Mouse (Mus musculus): ENCODE measurements at regions not wholly inside any gene's neighbourhood (a gene's known extent, or its start where the extent isn't known, plus 50 kb on each side); places are given as distances from the start of the nearest gene placed in this dataset.

DNA sequence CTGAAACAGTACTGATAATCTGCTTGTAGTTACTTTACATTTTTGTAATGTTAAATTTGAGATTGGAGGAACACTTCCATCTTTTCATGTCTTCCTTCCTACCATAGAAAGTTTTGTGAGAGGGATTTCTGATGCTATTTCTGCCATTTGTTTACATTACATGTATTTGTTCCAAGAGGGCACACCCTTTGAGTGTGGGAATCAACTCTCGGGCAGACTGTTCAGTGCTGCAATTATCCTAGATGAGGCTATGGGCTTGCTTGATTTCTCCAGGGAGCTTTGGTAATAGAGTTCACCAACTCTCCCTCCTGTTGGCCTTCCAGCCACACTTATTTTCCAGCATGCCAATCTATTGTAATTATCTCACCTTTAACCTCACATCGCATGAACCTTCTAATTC, 52.4 kb downstream of the Gm13691 start:
- no peaks in the 10 kb centered on the region for H3K36me3 ChIP-seq (ENCODE audit: control insufficient read depth, insufficient read depth, low read length)
- no peaks in the 10 kb centered on the region for H3K4me1 ChIP-seq (ENCODE audit: control insufficient read depth, insufficient read depth, low read length)
- no peak for TF ChIP-seq CTCF (IDR thresholded peaks at IDR 0.05; ENCODE audit: control insufficient read depth, insufficient read depth, insufficient replicate concordance, low read depth, low read length)
- H3K27me3 ChIP-seq (ENCODE audit: control insufficient read depth, insufficient read depth, low read length), result no peaks in the 10 kb centered on the region
- no peak overlapping the region for H3K27ac ChIP-seq (ENCODE audit: control insufficient read depth, insufficient read depth, low read depth, low read length)
- H3K4me3 ChIP-seq (ENCODE audit: control insufficient read depth, low read depth, low read length), result no peak overlapping the region

- H3K27me3 ChIP-seq (ENCODE audit: control insufficient read depth, insufficient read depth, low read length), result no peaks in the 10 kb centered on the region
- no peaks in the 10 kb centered on the region for H3K4me1 ChIP-seq (ENCODE audit: control insufficient read depth, insufficient read depth, low read length)
- H3K27ac ChIP-seq (ENCODE audit: control insufficient read depth, insufficient read depth, low read depth, low read length), result no peak overlapping the region
- H3K4me3 ChIP-seq (ENCODE audit: control insufficient read depth, low read depth, low read length), result no peak overlapping the region
- H3K36me3 ChIP-seq (ENCODE audit: control insufficient read depth, insufficient read depth, low read length), result no peaks in the 10 kb centered on the region
- TF ChIP-seq CTCF (IDR thresholded peaks at IDR 0.05; ENCODE audit: control insufficient read depth, insufficient read depth, insufficient replicate concordance, low read depth, low read length), result no peak
- no peak for TF ChIP-seq POLR2A (IDR thresholded peaks at IDR 0.05; ENCODE audit: control insufficient read depth, low read depth, low read length)
Observed at GRCm38 (mm10) chr2:84048398-84049140, 58.2 kb downstream of the Gm13691 start.

GRCm38 (mm10) chr2:84051883-84052331, 61.6 kb downstream of the Gm13691 start:
- Histone ChIP-seq H3K4me3 (ENCODE audit: control insufficient read depth, low read depth, low read length) (no peak overlapping the region), H3K27me3 (ENCODE audit: control insufficient read depth, insufficient read depth, low read length) (no peaks in the 10 kb centered on the region), H3K4me1 (ENCODE audit: control insufficient read depth, insufficient read depth, low read length) (no peaks in the 10 kb centered on the region), H3K27ac (ENCODE audit: control insufficient read depth, insufficient read depth, low read depth, low read length) (no peak overlapping the region), H3K36me3 (ENCODE audit: control insufficient read depth, insufficient read depth, low read length) (no peaks in the 10 kb centered on the region)
- TF ChIP-seq CTCF (IDR thresholded peaks at IDR 0.05; ENCODE audit: control insufficient read depth, insufficient read depth, insufficient replicate concordance, low read depth, low read length), result no peak
- TF ChIP-seq POLR2A (IDR thresholded peaks at IDR 0.05; ENCODE audit: control insufficient read depth, low read depth, low read length), result no peak

- Histone ChIP-seq H3K27me3 (ENCODE audit: control insufficient read depth, insufficient read depth, low read length) (no peaks in the 10 kb centered on the region), H3K4me3 (ENCODE audit: control insufficient read depth, low read depth, low read length) (no peak overlapping the region), H3K4me1 (ENCODE audit: control insufficient read depth, insufficient read depth, low read length) (no peaks in the 10 kb centered on the region), H3K36me3 (ENCODE audit: control insufficient read depth, insufficient read depth, low read length) (no peaks in the 10 kb centered on the region), H3K27ac (ENCODE audit: control insufficient read depth, insufficient read depth, low read depth, low read length) (no peak overlapping the region)
- TF ChIP-seq POLR2A (IDR thresholded peaks at IDR 0.05; ENCODE audit: control insufficient read depth, low read depth, low read length), result no peak
- no peak for TF ChIP-seq CTCF (IDR thresholded peaks at IDR 0.05; ENCODE audit: control insufficient read depth, insufficient read depth, insufficient replicate concordance, low read depth, low read length)
Observed at GRCm38 (mm10) chr2:84059246-84059645, 68.9 kb downstream of the Gm13691 start.

DNA sequence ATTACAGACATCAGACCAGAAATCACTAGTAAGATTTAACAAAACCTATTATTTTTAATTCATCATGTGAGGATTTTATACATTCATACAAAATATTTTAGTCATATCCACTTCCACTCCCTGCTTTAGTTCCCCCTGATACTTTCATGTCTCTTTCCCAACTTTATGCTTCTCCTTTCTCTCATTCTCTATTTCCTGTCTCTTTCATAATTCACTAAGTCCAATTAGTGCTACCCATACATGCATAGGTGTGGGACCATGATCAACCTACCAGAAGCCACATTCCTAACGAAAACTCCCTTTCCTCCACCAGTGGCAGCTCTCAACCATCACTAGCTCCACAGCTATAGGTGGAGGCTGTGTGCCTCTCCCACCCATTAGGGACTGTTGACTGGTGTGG, 70.9 kb downstream of the Gm13691 start:
- no peaks in the 10 kb centered on the region for H3K4me1 ChIP-seq (ENCODE audit: control insufficient read depth, insufficient read depth, low read length)
- no peaks in the 10 kb centered on the region for H3K36me3 ChIP-seq (ENCODE audit: control insufficient read depth, insufficient read depth, low read length)
- no peaks in the 10 kb centered on the region for H3K27me3 ChIP-seq (ENCODE audit: control insufficient read depth, insufficient read depth, low read length)
- TF ChIP-seq POLR2A (IDR thresholded peaks at IDR 0.05; ENCODE audit: control insufficient read depth, low read depth, low read length), result no peak
- TF ChIP-seq CTCF (IDR thresholded peaks at IDR 0.05; ENCODE audit: control insufficient read depth, insufficient read depth, insufficient replicate concordance, low read depth, low read length), result no peak
- H3K4me3 ChIP-seq (ENCODE audit: control insufficient read depth, low read depth, low read length), result no peak overlapping the region
- H3K27ac ChIP-seq (ENCODE audit: control insufficient read depth, insufficient read depth, low read depth, low read length), result no peak overlapping the region

DNA sequence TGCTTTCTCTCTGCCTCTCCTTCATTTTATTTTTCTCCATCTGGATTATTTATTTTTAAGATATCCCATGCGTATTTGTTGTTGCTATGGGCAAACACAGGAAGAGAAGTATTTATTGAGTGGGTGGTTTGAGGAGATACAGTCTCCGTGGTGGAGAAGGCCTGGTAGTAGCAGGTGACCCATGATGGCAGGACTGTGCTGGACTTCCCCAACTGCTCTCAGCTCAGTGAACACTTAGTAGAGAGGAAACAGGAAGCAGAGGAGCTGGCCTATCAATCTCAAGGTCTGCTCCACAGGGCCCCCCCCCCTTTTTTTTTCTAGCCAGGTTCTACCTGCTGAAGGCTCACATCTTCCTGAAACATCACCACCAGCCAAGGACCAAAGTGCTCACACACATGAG, 74.0 kb downstream of the Gm13691 start:
- Histone ChIP-seq H3K27ac (ENCODE audit: control insufficient read depth, insufficient read depth, low read depth, low read length) (no peak overlapping the region), H3K36me3 (ENCODE audit: control insufficient read depth, insufficient read depth, low read length) (no peaks in the 10 kb centered on the region), H3K4me1 (ENCODE audit: control insufficient read depth, insufficient read depth, low read length) (no peaks in the 10 kb centered on the region), H3K27me3 (ENCODE audit: control insufficient read depth, insufficient read depth, low read length) (no peaks in the 10 kb centered on the region), H3K4me3 (ENCODE audit: control insufficient read depth, low read depth, low read length) (no peak overlapping the region)
- no peak for TF ChIP-seq CTCF (IDR thresholded peaks at IDR 0.05; ENCODE audit: control insufficient read depth, insufficient read depth, insufficient replicate concordance, low read depth, low read length)
- no peak for TF ChIP-seq POLR2A (IDR thresholded peaks at IDR 0.05; ENCODE audit: control insufficient read depth, low read depth, low read length)

GRCm38 (mm10) chr2:84065061-84065460, 74.7 kb downstream of the Gm13691 start:
- Histone ChIP-seq H3K27ac (ENCODE audit: control insufficient read depth, insufficient read depth, low read depth, low read length) (no peak overlapping the region), H3K4me1 (ENCODE audit: control insufficient read depth, insufficient read depth, low read length) (no peaks in the 10 kb centered on the region), H3K36me3 (ENCODE audit: control insufficient read depth, insufficient read depth, low read length) (no peaks in the 10 kb centered on the region), H3K4me3 (ENCODE audit: control insufficient read depth, low read depth, low read length) (no peak overlapping the region), H3K27me3 (ENCODE audit: control insufficient read depth, insufficient read depth, low read length) (no peaks in the 10 kb centered on the region)
- TF ChIP-seq POLR2A (IDR thresholded peaks at IDR 0.05; ENCODE audit: control insufficient read depth, low read depth, low read length), result no peak
- TF ChIP-seq CTCF (IDR thresholded peaks at IDR 0.05; ENCODE audit: control insufficient read depth, insufficient read depth, insufficient replicate concordance, low read depth, low read length), result no peak
